Mouse (Mus musculus): Measurements from ENCODE around the gene Tbc1d22a.

DNA sequence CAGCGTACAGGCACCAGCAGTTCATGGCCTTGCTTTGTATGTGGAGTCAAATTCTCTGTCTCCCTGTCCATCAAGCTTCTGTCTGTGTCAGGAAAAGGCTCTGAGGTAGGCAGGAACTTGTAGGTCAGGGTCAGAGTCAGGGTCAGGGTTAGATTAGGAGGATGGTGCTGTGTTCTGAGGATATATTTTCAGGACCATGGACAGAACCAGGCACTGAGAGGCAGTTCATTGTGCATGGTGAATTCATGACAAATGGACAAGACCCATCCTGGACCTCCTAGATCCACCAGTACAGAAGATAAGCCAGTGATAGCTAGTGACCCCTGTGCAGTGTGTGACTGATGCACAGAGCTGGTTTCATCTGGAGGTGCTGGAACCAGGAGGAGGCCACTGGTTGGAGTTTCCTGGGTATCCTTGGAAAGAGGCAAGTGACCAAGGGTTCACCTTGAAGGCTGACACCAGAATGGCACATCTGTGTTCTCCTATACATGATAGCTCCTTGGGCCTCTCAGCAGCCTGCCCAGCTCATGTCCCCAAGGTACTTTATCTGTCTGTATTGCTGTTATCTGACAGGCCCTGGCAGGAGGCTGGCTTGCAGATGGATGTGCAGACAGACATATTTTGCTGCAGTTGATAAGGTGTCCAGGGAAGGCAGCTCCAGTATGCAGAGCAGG lies 330.0 kb downstream of the Tbc1d22a start:
- TF ChIP-seq POLR2AphosphoS2 (IDR thresholded peaks at IDR 0.05; ENCODE audit: insufficient read length, low read depth) (no peak), MYOG (IDR thresholded peaks at IDR 0.05; ENCODE audit: control insufficient read depth in 1 of 3, insufficient read depth in 1 of 3, insufficient read length in 2 of 3, low read depth in 2 of 3) (no peak), CEBPB (IDR thresholded peaks at IDR 0.05; ENCODE audit: insufficient read depth, poor library complexity, severe bottlenecking) (no peak), POLR2A (IDR thresholded peaks at IDR 0.05; ENCODE audit: insufficient read length, low read depth) (no peak), USF1 (IDR thresholded peaks at IDR 0.05; ENCODE audit: low read depth) (no peak)
